Mouse (Mus musculus): ENCODE results near the gene Armh3.

Gene Armh3

GRCm38 (mm10) chr19:46033911-46034310 lies 35.6 kb upstream of the Armh3 start:
- in situ Hi-C loops (cut with MboI; ENCODE audit: low sequenced_read_pairs) = no loop called here

DNA sequence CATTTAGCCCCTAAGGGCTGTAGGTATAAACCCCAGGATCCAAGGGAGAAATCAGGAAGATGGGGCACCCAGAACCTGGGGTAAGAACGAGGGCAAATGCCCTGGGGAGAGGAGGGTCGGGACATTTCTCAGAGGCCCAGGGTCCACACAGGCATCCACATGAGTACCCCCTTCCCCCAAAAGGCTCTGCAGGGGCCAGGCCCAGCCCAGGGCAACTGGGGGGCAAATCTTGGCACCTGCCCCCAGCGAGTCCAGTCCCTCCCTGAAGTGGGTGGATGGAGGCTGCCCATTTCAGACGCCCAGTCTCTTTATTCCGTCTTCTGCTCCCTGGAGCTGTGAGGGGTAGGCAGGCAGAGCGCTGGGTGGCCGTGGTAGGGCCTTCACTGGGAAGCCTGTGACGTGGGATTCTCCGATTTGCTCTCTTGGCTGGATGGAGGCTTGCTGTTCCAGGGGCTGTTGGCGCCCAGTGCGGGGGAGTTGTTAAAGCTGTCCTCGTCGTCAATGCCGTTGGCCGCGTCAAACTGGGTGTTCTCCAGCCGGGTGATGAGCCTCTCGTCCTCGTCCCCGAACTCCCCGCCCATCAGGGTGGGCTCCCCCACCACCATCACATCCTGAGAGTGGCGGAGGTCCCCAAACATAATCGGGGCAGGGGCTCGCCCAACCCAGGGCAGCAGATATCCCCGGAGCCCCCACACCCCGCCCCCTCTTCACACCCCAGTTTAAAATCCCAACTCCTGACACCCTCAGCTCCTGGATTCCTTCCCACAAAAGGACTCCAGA lies 34.6 kb upstream of the Armh3 start:
- in situ Hi-C loops (cut with MboI; ENCODE audit: low sequenced_read_pairs) = no loop called here

DNA sequence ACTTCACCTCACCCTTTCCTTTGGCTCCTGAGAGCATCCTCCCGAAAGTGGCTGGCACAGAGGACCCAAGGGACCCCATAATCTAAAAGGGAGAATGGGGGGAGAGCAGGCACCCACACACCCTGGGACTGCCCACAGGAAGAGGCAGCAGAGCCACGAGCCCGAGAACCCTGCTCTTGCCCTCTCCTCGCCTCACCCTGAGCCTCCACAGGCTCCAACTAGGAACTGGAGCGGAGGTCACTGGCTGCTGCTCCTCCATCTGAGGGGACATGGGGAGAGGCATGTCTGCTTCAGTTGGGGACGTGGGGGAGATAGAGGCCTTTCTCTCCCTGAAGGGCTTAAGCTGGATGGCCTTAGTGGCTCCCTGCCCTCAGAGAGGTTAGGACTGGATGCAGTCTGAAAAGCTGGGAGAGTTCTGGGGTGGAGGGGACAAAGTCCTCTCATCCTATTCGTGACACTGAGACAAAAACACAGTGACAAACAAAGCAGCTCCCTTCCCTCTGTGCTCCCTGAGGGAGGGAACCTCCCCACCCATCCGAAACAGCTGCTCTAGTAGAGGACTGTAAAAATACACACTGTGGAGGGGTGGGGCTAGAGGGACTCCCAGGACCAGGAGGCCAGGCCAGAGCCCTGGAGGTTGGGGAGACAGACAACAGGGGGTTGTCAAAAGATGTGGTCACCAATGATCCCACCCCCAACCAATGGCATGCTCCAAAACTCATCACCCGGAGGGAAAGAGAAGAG lies 33.6 kb upstream of the Armh3 start:
- in situ Hi-C loops (cut with MboI; ENCODE audit: low sequenced_read_pairs) = no loop called here

GRCm38 (mm10) chr19:46030196-46030983 lies 32.1 kb upstream of the Armh3 start:
- in situ Hi-C loops (cut with MboI; ENCODE audit: low sequenced_read_pairs) = no loop called here

GRCm38 (mm10) chr19:46029652-46030051 lies 31.4 kb upstream of the Armh3 start:
- in situ Hi-C loops (cut with MboI; ENCODE audit: low sequenced_read_pairs) = no loop called here

GRCm38 (mm10) chr19:46028747-46029320 lies 30.5 kb upstream of the Armh3 start:
- in situ Hi-C loops (cut with MboI; ENCODE audit: low sequenced_read_pairs) = no loop called here

GRCm38 (mm10) chr19:46026567-46026966 lies 28.3 kb upstream of the Armh3 start:
- in situ Hi-C loops (cut with MboI; ENCODE audit: low sequenced_read_pairs) = no loop called here

DNA sequence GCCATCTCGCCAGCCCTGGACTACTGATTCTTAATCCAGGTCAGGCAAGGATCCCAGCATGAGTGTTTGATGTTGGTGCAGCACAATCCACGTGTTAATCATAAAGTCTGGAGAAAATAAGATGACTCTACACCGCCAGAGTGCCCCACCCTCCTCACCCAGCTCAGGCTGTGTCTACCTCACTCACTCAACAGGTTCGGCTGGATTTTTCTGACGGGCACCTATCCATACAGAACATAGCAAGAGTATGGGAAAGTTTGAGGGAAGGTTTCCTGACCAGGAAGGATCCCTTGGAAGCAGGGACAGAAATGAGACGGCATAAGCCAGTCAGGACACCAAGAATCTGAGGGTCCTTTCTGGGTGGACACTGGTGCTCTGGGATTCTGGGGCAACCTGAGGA lies 26.7 kb upstream of the Armh3 start:
- in situ Hi-C loops (cut with MboI; ENCODE audit: low sequenced_read_pairs) = no loop called here

DNA sequence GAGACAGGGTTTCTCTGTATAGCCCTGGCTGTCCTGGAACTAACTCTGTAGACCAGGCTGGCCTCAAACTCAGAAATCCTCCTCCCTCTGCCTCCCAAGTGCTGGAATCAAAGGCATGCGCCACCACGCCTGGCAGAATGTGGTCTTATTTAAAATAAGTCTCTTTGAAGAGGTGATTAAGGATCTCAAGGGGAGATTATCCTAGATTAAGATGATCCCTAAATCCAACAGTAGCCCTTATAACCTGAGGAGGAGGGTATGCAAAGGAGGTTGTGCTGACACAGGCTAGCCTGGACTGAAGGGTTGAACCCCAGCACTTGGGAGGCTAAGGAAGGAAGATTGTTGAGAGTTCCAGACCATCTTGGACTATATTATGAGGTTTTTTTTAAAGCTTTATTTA lies 17.7 kb upstream of the Armh3 start:
- in situ Hi-C loops (cut with MboI; ENCODE audit: low sequenced_read_pairs) = loop anchor here (10.0 kb wide), 1 partner anchor 201 kb away; the partner anchor contains the start of gene Kcnip2

DNA sequence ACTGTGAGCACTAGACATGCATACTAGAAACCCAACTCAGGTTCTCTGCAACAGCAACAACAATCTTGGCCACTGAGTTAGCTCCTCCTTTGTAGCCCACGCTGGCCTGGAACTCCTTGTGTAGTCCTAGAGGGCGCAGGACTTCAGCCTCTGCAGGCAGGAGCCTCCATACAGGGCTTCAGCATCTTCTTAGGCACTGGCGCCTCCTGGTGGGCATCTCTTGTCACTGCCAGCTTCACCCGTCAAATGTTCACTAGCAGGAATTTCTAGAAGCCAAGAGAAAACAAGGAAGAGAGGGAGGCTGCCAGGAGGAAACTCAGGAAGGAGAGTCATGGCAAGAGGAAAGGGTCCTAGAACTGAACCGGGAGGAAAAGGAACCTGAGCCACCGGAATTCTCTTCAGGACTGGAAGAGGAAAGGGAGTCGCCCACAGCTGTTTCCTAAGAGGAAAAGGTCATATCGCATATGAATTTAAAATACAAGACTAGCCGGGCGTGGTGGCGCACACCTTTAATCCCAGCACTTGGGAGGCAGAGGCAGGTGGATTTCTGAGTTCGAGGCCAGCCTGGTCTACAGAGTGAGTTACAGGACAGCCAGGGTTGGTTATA lies 16.4 kb upstream of the Armh3 start:
- in situ Hi-C loops (cut with MboI; ENCODE audit: low sequenced_read_pairs) = loop anchor here (10.0 kb wide), 1 partner anchor 200 kb away; the partner anchor contains the start of gene Kcnip2

- in situ Hi-C loops (cut with MboI; ENCODE audit: low sequenced_read_pairs) = no loop called here
Measured at GRCm38 (mm10) chr19:46005680-46006079, 7.4 kb upstream of the Armh3 start.

GRCm38 (mm10) chr19:46004814-46005466 lies 6.7 kb upstream of the Armh3 start:
- in situ Hi-C loops (cut with MboI; ENCODE audit: low sequenced_read_pairs) = no loop called here

GRCm38 (mm10) chr19:46003371-46004226 lies 5.3 kb upstream of the Armh3 start, which contains the start of gene Hps6:
Gene Hps6, plus strand, starts transcription at chr19:46003508.
- in situ Hi-C loops (cut with MboI; ENCODE audit: low sequenced_read_pairs) = no loop called here

DNA sequence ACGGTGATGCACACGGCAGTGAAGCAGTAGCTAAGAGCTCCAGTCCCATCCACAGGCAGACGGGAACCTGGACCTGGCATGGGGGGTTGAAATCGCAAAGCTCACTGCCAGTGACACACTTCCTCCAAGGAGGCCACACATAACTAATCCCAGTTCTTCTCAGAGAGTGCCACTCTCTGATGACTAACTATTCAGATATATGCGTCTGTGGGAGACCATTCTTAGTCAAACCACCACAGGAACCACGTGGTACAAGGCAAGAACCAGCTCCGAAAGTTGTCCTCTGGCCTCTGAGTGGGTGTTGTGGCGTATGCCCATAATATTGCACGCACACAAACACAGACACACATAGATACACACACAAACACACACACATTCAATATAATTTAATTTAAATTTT lies 4.0 kb upstream of the Armh3 start:
- in situ Hi-C loops (cut with MboI; ENCODE audit: low sequenced_read_pairs) = no loop called here

- in situ Hi-C loops (cut with MboI; ENCODE audit: low sequenced_read_pairs) = no loop called here
Measured at GRCm38 (mm10) chr19:45999378-45999777, 1.1 kb upstream of the Armh3 start.

DNA sequence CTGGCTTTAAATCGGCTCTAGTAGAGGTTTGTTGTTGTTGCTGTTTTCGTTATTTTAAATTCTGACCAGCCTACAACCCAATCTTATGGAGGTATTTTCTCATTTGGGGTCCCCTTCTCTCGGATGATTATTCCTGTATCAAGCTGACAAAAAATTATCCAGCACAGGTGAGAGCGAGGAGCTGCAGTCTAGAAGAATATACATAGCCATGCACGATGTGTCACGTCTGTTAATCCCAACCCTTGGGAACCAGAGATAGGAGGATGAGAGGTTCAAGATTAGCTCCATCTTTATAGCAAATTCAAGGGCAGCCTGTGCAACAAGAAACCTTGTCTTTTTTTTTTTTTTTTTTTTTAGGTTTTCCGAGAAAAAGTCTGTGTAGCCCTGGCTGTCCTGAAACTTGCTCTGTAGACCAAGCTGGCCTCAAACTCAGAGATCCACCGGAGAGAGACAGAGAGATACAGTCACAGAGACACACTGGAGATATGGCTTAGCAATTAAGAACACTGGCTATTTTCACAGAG lies 468 bp upstream of the Armh3 start:
- in situ Hi-C loops (cut with MboI; ENCODE audit: low sequenced_read_pairs) = no loop called here

- in situ Hi-C loops (cut with MboI; ENCODE audit: low sequenced_read_pairs) = no loop called here
Measured at GRCm38 (mm10) chr19:45997365-45997764, 923 bp downstream of the Armh3 start.

DNA sequence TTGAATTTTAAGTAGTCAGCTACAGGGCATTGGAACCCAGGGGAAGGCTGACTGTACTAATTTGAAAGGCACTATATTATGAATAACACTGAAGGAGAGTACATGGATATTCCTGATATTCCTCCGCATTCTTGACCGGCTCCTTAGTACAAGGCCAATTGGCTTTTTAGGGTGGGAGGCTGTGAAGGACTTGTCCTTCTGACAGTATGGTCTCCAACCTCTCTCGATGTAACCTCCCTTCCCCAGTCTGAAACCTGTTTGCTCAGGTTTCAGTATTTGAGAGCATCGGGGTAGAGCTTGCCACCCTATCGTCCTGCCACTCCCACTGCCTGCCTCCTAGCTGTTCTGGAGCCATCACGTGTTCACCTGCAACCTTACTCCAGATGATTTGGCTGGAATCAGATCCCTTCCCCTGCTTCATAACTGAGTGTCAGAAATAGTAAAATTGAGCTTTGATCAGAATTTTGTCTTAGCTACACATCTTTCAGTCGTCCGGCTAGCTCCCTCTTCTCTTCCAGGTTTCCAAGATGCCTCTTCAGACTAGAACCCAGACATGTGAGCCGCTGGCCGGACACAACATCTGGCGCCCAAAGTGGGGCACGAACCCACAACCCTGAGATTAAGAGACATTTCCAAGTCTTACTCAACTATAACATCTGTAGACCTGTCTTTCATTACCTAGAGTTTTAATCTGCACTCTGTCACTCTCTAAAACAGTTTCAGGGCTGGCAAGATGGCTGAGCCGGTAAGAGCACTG lies 4.1 kb downstream of the Armh3 start:
- in situ Hi-C loops (cut with MboI; ENCODE audit: low sequenced_read_pairs) = no loop called here

Measured in CH12F3 (cell line).